Mouse (Mus musculus): Measurements from ENCODE around the gene Fbn1.
A peak's percentile ranks its signal among the peaks of the same experiment; 100 is the strongest.

Fbn1 gene

DNA sequence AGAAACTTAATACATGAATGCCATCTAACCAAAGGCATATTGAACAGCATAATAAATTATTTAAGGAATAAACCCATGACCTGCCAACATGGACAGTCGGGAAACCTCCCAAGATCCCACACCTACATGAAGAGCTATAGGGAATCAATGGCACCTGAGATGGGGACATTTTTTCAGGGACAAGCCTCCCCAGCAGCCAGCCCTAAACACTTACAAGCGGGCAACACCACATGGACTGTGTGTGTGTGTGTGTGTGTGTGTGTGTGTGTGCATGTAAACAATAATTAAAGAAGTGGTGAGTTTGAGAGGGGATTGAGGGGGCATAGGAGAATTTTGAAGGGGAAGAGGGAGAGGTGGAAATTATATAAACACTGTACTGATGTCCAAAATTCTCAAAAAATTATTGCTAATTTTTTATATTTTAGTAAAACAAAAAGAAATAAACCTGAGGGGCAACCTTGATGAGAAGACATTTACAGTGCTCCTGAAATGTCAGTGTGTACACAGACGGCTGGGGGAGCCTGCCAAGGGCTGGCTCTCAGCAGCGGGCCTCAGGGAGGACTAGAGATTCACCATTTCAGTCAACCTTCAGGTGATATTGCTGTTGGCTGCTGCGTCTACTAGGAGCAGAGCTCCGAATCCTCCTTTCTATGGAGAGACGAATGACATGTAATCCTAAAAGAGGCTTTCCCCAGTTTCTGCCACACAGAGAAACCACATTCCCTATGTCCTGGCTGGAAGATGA, 121.4 kb downstream of the Fbn1 start:
- DNase-seq, result no peak

DNA sequence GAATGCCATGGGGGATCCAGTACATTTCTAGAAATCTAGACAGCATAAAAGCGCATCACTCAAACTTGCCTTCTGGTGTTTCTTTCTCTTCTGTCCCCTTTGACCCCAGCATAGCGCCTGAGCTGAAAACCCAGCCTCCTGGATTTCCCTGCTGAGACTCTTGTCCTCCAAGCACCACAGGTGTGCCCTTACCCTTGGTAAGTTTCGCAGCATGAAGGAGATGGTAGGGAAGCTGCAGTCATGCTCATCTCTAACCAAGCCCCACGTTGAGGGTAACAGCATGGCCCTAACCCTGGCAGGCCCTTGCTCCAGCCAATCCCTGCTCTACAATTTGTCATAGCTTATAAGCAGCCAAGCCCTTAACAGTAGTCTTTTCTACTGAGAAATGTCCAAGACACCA, 122.9 kb downstream of the Fbn1 start:
- DNase-seq, result no peak

DNA sequence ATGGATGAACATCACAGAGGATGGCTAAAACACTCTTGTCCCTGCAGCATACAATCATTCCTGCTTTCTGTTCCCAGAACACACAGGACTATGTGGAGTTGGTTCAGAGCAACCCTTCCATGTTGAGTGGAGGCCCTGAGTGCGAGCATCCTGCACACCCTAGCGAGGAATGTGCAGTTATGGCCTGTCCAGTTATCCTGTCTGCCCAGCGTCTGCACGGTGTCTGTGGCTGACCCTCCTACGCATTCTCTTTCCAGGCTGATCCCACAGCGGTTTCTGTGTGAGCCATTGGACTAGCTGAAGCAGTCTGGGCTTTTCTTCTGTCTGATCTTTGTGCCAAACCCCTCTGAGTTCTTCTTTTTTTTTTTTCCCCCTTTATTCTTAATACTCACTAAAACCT, 123.4 kb downstream of the Fbn1 start:
- DNase-seq, result no peak

DNA sequence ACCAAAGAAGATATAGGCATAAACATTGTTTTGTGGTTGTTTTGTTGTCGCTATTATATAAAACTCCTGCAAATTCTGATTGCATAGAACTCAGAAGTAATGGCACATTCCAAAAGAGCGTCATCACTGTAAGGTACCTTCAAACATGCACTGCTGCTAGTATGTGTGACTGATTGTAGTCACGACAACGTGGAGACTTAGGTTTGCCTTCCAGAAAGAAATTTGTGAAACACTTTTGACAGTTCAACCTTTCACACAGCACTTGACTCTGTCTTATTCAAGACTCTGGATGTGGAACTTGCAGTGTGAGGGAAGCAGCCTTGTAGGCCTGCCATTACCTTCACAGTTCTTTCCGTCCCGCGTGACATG, 124.5 kb downstream of the Fbn1 start:
- no peak for DNase-seq

DNA sequence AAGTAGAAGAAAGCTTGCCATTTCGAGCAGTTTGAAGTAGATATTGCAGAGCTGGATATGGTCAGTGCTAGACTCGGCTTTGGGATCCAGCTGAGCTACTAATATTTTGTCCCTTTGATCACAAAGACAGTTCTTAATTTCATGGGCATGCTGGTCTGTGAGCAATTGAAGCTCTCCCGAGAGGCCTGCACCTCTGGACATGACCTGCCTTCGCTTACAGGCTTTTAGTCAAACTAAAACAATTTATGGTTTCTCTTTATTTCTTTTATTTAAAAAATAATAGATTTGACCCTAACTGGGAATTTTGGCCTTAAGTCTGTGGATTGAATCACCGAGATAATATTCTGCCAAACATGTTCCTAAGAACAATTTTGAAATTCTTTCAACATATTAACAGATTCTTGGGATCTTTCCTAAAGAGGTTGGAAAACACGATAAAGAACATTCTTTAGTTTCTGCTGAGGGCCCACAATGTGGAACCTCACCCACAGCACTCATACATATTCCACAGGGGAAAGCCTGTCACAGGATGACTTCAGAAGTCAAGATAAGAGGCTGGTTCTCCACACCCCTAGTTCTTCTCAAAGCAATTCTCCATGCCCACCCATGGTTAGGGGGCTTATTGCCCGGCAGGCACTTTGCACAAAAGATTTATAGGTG, 125.0 kb downstream of the Fbn1 start:
- DNase-seq, result no peak

DNA sequence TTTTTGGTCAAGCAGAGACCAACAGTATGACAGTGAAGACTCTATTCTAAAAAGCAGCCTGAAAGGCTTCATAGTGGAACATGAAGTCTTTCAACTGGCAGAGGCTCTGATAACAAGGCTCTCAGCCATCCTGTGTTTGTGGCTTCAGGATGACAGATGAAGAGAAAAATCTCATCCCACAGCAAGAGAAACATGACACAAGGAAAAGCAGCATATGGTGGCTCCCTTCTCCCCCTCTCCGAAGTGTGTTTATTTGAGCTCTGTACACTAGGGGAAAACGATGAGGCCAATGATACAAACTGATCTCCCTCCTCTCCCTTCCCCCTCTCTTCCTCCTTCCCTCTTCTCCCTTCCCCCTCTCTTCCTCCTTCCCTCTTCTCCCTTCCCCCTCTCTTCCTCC, 127.7 kb downstream of the Fbn1 start:
- DNase-seq, result no peak

DNA sequence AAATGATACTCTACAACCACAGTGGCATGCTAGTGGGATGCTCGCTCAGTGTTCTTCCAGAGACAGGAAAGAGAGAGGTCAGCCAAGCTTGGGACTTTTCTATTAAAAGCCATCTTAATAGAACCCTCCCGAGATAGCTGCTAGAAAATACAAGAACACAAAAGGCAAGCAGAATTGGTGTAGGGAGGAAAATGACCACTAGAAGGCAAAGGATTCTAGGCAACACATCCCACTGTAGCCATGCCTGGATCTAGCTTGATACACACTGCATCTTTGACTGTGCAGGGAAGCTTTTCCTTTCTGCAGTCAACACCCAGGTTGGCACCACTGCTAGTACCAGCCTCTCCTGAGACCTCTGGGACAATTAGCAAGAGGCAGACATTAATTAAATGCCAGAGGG, 128.6 kb downstream of the Fbn1 start:
- no peak for DNase-seq

DNA sequence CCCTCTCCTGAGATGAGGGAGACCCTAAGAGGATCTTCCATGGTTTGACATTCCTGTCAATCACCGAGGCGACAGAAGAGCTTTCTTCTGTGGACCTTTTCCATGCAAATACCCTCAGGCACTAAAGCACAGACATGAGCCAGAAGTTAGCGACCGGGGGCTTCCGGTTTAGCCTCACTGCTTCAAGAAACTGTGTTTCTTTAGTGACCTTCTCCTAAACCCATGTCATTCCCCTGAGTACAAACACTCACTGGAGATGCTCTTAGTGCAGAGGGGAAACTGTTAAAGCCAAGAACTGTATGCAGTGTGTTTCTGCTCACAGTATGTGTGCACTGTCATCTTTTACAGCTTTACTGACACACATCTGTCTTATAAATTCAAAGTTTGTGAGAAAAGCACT, 131.9 kb downstream of the Fbn1 start:
- no peak for DNase-seq

DNA sequence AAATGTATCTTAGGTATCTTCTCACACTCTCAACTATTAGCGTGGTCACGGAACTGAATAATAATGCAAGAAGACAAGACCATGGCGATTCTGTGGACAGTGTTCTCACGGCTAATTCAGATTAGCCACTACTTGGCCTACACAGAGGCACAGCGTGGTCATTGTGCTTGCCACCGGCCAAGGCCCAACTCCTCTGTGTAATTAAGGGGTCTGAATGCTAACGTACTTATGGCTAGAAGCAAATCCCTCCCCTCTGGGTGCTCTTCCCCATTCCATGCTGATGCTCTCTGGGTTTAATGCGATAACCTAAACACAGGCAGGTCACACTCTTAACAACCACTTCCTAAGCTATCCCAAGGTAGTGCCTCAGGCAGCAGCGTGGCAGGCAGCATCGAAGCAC, 132.5 kb downstream of the Fbn1 start:
- DNase-seq, result no peak

DNA sequence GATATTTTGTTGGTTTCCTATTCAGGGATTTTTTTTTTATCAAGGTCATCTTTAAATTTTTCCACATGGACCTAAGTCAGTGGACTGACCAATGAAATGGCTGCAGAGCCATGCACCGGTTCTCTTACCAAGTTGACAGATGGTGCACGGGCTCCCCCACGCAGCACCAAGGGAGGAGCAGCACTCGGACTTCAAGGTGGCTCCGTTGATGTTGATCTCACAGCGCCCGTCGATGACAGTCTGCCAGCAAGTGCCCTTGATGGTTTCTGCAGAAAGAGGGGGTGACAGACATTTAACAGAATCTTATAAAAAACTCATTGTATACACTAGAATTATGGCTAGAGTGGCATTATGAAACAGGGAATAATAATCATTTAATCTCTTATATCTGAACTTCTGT, 138.1 kb downstream of the Fbn1 start:
- DNase-seq, result no peak

DNA sequence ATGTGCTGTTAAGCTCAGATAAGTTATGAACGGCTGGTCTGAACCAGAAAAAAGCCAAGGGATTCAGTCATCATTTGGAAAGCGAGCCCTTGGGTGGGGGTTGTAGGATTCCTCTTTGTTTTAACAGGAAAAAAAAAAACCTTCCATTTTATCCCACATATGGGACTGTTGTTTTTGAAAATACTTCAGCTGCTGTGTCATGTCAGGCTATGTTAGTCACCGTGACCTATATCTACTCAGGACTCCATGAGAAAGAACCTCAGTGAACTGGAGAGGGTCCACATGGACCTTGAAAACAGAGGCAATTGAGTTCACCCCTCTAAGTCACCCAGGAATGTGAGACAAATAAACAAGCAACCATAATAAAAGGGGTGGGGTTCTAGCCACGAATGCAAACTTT, 139.2 kb downstream of the Fbn1 start:
- DNase-seq, result no peak

DNA sequence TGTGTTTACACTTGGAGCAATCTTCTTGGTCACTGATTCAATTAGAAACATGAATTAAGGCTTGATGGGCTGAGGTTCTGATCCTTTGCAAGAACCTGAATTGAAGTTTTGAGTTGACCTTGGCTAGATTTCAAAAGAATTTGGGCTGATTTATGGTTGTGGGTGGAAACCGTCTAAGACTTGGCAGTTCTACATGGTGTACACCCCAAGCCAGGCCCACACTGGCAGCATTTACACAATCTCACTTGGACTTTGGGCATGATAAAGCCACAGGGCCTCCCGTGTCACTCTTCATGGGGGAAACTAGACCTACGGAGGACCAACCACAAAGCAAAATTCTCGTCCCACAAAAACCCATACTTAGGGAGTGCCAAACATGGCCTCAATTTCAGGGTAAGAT, 146.1 kb downstream of the Fbn1 start:
- no peak for DNase-seq

DNA sequence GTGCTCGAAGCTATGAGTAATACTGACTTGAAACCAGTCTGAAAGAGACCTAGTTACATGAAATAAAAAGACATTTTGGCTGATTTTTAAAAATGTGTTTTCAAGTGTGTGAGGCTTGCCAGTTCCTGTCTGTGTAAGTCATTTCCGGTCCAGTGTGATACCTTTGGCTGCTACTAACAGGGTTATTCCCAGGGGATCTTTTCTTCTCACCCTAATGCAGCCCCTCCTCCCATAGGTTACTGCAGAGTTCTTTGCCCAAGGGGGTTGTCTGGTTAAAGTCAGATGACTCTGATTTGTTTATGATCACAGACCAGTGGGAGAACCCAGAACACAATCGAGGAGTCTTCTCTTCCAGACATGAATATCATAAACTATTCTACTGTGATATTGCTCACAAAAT, 151.3 kb downstream of the Fbn1 start:
- DNase-seq, result no peak

DNA sequence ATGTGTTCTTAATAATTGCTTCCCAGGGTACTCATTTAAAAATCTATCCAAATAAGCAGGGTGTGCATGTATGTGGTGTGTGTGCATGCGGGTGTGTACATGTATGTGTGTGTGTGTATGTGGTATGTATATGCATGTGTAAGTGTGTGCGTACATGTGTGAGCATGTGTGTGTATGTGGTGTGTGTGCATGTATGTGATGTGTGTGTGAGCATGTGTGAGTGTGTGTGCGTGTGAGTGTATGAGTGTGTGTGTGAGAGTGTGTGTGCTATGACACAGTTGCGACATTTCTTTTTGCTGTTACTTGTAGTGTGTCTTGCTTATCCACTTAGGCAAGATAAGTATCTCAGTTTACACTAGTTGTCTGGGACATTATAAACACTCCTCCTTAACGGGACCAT, 151.7 kb downstream of the Fbn1 start:
- no peak for DNase-seq

DNA sequence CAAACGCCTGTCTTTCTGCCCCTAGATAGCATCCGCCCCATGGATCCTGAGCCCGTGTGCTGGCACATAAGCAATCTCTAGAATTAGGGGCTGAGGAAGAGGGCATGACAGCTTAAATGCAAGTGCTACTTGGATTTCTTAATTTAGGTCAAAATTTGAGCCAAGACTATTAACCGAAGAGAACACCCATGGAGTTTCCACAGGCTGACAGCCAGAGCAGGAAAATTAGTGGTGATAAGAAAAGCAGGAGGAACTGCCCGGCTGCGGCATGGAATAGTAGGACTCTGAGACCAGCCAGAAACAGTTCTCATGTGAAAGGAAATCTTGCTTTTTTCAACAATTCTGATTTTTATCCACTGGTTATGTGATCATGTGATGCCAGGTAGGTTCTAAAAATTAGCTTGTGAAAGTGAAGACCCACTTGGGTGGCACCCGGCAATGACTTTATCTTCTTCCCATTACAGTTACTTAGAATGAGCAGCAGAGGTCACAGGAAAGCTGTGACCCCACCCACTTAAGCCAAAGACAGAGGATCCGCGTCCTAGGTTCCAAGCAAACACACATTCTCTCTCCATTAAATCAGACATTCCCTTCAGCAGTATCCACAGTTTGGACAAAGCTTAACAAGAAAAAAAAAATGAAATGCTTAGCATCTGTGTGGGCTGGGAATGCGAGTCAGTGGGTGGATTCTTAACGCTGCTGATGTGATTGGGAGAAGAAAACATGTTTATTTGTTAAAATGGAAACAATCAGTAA, 152.4 kb downstream of the Fbn1 start:
- DNase-seq, result no peak

DNA sequence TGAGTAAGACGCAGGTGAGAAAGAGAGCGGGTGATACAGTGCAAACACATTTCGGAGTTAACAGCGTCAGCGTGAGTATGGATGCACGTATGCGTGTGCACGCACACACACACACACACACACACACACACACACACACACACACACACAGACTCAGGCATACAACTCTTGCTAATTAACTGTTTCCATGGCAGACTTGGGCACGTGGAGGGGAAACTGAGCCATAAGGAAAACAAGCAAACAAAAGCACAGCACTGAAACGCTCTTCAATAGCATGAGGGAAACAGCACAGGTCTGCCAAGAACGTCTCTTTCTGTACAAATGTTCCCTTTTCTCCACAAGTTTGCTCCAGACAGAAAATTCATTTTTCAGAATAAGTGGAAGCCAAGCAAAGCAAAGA, 153.2 kb downstream of the Fbn1 start:
- no peak for DNase-seq

DNA sequence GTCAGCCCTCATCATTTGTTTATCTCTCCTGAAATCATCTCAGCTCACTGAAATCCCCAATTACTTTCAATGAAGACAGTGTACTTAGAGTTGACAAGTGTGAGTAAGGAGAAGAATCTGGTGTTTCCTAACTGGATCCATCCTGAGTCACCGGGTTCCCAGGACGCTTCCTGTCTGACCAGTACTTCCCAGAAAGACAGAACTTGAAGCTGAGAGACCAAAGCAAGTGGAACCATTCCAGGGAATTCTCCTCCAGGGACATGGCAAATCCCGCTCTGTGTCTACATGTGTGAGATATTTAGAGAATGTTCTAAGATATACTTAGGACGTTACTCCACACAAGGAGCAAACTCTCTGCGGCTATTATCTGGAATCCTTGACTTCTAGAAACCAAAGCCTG, 158.6 kb downstream of the Fbn1 start:
- DNase-seq, result peak; percentile 50

DNA sequence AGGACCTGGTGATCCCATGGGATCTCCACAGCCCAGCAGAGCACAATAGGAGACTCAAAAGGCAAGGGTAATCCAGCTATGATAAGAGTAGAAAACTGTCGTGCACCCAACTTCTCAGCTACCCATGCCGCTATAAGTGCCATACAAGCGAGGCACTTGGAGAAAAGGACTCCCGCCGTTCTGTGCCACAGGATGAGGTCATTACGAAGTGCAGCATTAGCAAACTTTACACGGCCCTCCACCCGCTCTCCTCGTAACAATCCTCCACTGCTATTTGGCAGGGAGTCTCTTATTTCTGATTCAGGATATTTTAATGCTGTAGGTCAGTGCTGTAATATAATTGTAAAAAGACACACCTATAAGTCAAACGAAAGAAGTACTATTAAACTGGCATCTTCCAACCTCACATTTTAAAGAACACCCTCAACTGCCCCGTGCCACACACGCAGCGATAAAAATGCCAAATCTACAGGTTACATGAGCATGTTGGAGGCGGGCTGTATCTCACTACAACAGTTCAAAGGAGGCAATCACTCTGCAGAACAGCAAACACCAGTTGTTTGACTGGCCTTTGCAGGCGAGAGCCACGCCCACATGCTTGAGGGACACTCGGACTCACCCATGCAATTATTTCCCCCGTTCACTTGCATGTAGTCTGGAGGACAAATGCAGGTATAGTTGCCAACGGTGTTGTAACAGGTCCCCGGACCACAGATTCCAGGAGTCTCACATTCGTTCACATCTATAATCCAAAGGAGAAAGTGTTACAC, 165.4 kb downstream of the Fbn1 start:
- DNase-seq, result no peak

DNA sequence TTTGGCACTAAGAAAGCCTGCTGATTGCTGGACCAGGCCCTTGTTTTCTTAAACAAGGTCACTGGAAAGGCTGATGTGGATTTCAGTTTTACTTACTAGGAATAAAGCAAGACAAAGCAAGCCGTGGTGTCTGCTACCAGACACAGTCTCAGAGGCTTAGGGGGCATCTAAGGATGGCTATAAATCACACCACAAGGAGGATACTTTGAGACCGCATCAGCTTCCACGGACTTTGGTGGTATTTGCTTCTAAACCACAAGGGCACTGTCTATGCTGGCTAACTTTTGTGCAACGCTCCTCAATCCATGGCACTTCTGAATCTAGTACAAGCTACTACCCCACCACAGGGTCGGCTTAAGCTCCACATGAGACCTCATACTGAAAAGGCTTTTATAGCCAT, 167.4 kb downstream of the Fbn1 start:
- no peak for DNase-seq

DNA sequence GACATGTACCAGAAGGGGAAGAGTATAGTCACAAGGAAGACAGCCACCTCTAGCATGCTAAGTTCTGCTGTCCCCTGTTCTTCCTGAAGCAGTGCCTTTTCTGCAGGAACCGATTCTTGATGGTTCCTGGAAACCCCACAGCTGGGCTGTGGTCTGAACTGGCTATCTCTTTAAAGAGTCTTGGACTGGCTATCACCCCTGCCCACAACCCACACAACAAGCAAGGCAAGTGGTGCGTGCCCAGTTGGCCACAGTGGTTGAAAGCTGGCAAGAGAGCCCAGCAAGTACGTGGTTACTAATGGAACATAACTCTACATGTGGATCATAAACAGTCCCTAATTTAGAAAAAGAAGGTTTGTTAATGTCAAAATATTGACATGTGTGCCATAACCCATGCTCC, 170.6 kb downstream of the Fbn1 start:
- DNase-seq, result no peak

DNA sequence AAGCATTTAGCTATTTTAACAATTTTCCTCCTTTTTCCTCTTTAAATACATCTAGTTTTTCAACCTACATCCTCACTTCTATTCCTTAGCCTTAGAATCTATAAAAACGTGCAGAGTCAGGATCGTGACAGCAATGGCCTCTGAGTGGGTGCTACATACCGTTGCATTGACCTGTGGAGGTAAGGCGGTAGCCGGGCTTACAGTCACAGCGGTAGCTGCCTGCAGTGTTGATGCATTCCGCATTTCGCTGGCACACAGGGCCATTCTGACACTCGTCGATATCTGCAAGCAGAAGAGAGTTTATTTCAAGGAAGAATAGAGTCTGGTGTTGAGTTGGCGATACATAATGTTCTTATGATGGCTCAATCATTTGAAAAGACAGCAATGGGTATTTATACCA, 172.6 kb downstream of the Fbn1 start:
- DNase-seq, result no peak

DNA sequence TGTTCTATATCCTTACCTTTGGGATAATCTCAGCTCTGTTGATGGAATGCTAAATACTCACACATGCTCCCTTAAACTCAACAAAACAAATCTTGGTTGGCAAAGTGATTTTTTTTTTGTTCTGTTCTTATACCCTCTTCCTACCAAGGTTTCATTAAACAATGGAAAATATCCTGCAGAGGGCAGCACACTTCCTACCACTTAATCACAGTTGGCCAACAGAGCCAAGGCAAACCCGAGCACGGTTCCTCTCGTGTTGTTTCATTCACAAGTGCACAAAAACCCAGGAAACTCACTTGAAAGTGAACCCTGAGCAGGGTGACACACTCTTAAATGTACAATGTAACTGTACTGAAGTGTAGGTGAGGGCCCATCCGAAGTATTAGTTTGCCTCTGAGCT, 173.6 kb downstream of the Fbn1 start:
- peak; percentile 48 for DNase-seq

DNA sequence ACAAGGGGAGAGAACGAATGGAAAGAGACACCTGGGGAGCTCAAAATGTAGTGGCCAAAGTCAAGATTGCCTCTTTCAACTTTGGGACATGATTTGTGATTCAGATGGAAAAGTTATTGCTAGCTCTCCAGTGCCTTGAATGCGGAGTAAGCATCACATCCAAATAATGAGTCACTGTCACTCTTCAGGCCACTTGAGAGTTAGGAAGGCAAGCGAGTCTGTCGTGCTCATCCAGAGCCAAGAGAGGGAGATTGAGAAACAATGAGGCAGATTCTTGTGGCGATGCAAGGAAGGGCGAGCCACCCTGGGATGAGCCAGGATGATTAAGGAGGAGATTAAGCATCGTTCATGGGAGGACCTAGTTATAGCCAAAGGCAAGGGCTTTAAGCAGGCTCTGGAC, 176.2 kb downstream of the Fbn1 start:
- no peak for DNase-seq

DNA sequence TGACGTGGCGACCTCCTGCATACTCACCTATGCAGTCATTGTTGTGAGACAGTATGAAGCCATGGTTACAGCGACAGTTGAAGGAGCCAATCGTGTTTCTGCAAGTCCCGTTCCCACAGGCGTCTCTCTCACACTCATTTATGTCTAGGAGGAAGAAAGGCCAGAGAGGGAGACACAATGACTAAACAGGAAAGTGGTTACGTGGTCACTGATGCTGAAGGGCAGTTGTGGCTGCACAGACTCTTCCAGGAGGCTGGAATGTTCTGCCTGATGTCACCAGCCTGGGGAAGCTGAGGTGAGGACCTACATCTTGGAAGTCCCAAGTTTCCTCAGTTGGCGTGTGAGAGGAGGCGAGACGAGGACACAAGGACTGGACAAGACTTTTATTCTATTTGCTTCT, 177.3 kb downstream of the Fbn1 start:
- no peak for DNase-seq
